In the genomic region with DNA sequence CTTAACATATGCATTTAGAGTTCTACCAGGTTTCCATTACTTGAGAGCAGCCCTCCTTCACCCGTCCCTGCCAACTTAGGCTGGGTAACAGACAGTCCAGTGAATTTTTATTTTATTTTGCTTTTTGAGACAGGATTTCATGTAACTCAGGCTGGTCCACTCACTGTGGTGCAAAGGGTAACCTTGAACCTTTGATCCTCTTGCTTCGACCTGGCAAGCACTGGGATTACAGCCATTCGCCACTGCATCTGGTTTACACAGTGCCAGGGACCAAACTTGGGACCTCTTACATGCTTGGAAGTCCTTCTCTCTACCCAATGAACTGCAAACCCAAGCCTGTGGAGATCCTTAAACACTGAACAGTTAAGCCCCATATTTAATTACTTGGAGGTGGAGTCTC, we compare ENCODE assay signal across 11 mouse cellular contexts. TPM values are rescaled to one million over a fixed set of nuclear protein-coding genes. Genes with fewer than 3 reads are reported as not detected.
DNase-seq lines count a peak whose midpoint lies in the region; ATAC-seq and TF ChIP-seq lines count a peak whose summit lies in the region.
"Had no signal": no experiment of that assay in that cellular context is flagged by ENCODE, and none has a peak within 500 bp of the region (broad histone marks: within the 10 kb centered on the region; RNA-seq: fewer than 3 reads in every experiment).

No protein-coding gene starts in this region.

- no peak for TF ChIP-seq EP300 in liver, postnatal 0 days (IDR thresholded peaks at IDR 0.05; ENCODE audit: low read depth)

- no peaks in the 10 kb centered on the region for H3K36me3 ChIP-seq in kidney, adult 2 months (ENCODE audit: control insufficient read depth, insufficient read depth, low read length)
- H3K36me3 ChIP-seq in liver, postnatal 0 days (replicated peaks; ENCODE audit: insufficient read depth, low read length), result no peaks in the 10 kb centered on the region
- H3K36me3 ChIP-seq in liver, embryonic 12.5 days, result no peaks in the 10 kb centered on the region
- H3K36me3 ChIP-seq: embryonic facial prominence, embryonic 13.5 days; embryonic facial prominence, embryonic 15.5 days; forebrain, embryonic 10.5 days; forebrain, embryonic 12.5 days had no signal

- ATAC-seq in liver, postnatal 0 days, result peak; percentile 55
- ATAC-seq in liver, embryonic 12.5 days, result no peak

- TF ChIP-seq POLR2A in kidney, adult 2 months (IDR thresholded peaks at IDR 0.05; ENCODE audit: low read depth, low read length), result no peak

- DNase-seq in kidney, adult 2 months, result peak; percentile 75
- DNase-seq in kidney, postnatal 14 days, result no peak
- peak; percentile 16 to 44 for DNase-seq in kidney, postnatal 25 days
- no peak for DNase-seq in kidney, adult 18-20 months
- no peak for DNase-seq in liver, postnatal 0 days

- no peak for TF ChIP-seq CTCF in kidney, adult 2 months (conservative IDR thresholded peaks at IDR 0.05; ENCODE audit: insufficient read depth, insufficient read length, low read depth, low read length)
- no peak for TF ChIP-seq CTCF in liver, postnatal 0 days (IDR thresholded peaks at IDR 0.05; ENCODE audit: low read depth)

- no peak overlapping the region for H3K4me2 ChIP-seq in liver, postnatal 0 days (ENCODE audit: low read depth, low read length)
- no peak overlapping the region for H3K4me2 ChIP-seq in liver, embryonic 12.5 days
- H3K4me2 ChIP-seq: embryonic facial prominence, embryonic 13.5 days; embryonic facial prominence, embryonic 15.5 days; forebrain, embryonic 12.5 days had no signal

- WGBS in kidney, adult 2 months, result 72% methylated on average over 3 of the region's 3 CpGs
- 82% methylated on average over 3 of the region's 3 CpGs for WGBS in liver, postnatal 0 days (ENCODE audit: insufficient replicate concordance)
- 84% methylated on average over 3 of the region's 3 CpGs for WGBS in liver, embryonic 12.5 days (ENCODE audit: insufficient replicate concordance)

- no peak overlapping the region for H3K4me3 ChIP-seq in kidney, adult 2 months (ENCODE audit: insufficient read depth, low read depth, low read length)
- H3K4me3 ChIP-seq in liver, postnatal 0 days (ENCODE audit: low read depth, low read length), result no peak overlapping the region
- no peak overlapping the region for H3K4me3 ChIP-seq in liver, embryonic 12.5 days
- H3K4me3 ChIP-seq: embryonic facial prominence, embryonic 13.5 days; embryonic facial prominence, embryonic 15.5 days; erythroblast, embryonic 14.5 days; forebrain, embryonic 10.5 days; forebrain, embryonic 12.5 days had no signal

- H3K9ac ChIP-seq in liver, postnatal 0 days (replicated peaks), result no peak overlapping the region
- H3K9ac ChIP-seq in liver, embryonic 12.5 days, result no peak overlapping the region
- H3K9ac ChIP-seq: embryonic facial prominence, embryonic 13.5 days; embryonic facial prominence, embryonic 15.5 days; forebrain, embryonic 12.5 days had no signal

- no peak overlapping the region for H3K27ac ChIP-seq in kidney, adult 2 months (ENCODE audit: insufficient read depth, low read depth, low read length)
- no peak overlapping the region for H3K27ac ChIP-seq in liver, postnatal 0 days (ENCODE audit: low read depth)
- H3K27ac ChIP-seq in liver, embryonic 12.5 days, result no peak overlapping the region
- H3K27ac ChIP-seq: embryonic facial prominence, embryonic 13.5 days; embryonic facial prominence, embryonic 15.5 days; forebrain, embryonic 10.5 days; forebrain, embryonic 12.5 days had no signal

- H3K4me1 ChIP-seq in kidney, adult 2 months (ENCODE audit: control insufficient read depth, insufficient read depth, low read length), result 0 out of 2 replicates have a peak, but pooled peaks cover 3% of the 10 kb centered on the region
- H3K4me1 ChIP-seq in liver, postnatal 0 days (ENCODE audit: insufficient read depth), result peaks cover 2% of the 10 kb centered on the region; the same call in 1 of the 2 replicates
- peaks cover 5% of the 10 kb centered on the region for H3K4me1 ChIP-seq in liver, embryonic 12.5 days
- H3K4me1 ChIP-seq: embryonic facial prominence, embryonic 15.5 days; forebrain, embryonic 12.5 days had no signal

- H3K27me3 ChIP-seq in kidney, adult 2 months (replicated peaks; ENCODE audit: control insufficient read depth, insufficient read depth, low read length), result no peaks in the 10 kb centered on the region
- H3K27me3 ChIP-seq in liver, postnatal 0 days (ENCODE audit: insufficient read depth, low read length), result no peaks in the 10 kb centered on the region
- peaks cover 24% of the 10 kb centered on the region for H3K27me3 ChIP-seq in liver, embryonic 12.5 days (replicated peaks)
- H3K27me3 ChIP-seq: embryonic facial prominence, embryonic 13.5 days; embryonic facial prominence, embryonic 15.5 days had no signal

- no peaks in the 10 kb centered on the region for H3K9me3 ChIP-seq in liver, postnatal 0 days (ENCODE audit: low read length)
- H3K9me3 ChIP-seq in liver, embryonic 12.5 days (replicated peaks), result no peaks in the 10 kb centered on the region
- H3K9me3 ChIP-seq: embryonic facial prominence, embryonic 13.5 days; embryonic facial prominence, embryonic 15.5 days; forebrain, embryonic 10.5 days; forebrain, embryonic 12.5 days had no signal

RNA-seq across cellular contexts. Expression of gene Rpgrip1, which starts 14.1 kb away (rescaled TPM):
- 2.5 and 2.9 TPM in 2 replicates for polyA plus RNA-seq in kidney, adult 2 months (2012; rRNA removed)
- polyA plus RNA-seq in liver, postnatal 0 days (2015; fragmentation: Nextera tagmentation; extraction: Ambion mirVana), result 23.9 and 30.7 TPM in 2 replicates
- 58.2 and 62.1 TPM in 2 replicates for polyA plus RNA-seq in liver, embryonic 12.5 days (2016; fragmentation: Nextera tagmentation; extraction: Ambion mirVana)
- polyA plus RNA-seq: erythroblast, embryonic 14.5 days had no signal

RNA-seq across cellular contexts. Expression of gene Hnrnpc, which starts 20.8 kb away (rescaled TPM):
- 62.9 and 90.0 TPM in 2 replicates for polyA plus RNA-seq in kidney, adult 2 months (2012; rRNA removed)
- 124 and 129 TPM in 2 replicates for polyA plus RNA-seq in liver, postnatal 0 days (2015; fragmentation: Nextera tagmentation; extraction: Ambion mirVana)
- 438 and 448 TPM in 2 replicates for polyA plus RNA-seq in liver, embryonic 12.5 days (2016; fragmentation: Nextera tagmentation; extraction: Ambion mirVana)

Comparison
In these comparisons a context has a peak if more than half of its experiments do, and no peak if none do; other contexts are left out.
1. DNase-seq: peak in kidney, adult 2 months (single experiment) and kidney, postnatal 25 days (2 of 2); none in kidney, postnatal 14 days (single experiment), kidney, adult 18-20 months (single experiment) and liver, postnatal 0 days (single experiment).